Mouse (Mus musculus) ES-E14 (cell line): ENCODE measurements around the gene Qsox1. TPM values are rescaled to one million over a fixed set of nuclear protein-coding genes. Genes with fewer than 3 reads are reported as not detected.
A peak's percentile ranks its signal among the peaks of the same experiment; 100 is the strongest.

Source experiments
- DNase-seq: peaks from one replicate; pipeline ENCODE4 v3.0.0-alpha.2; 2013; ENCODE audit warnings: low read depth, low spot score
- H3K27ac ChIP-seq: 2 replicates; pipeline ENCODE4 v1.5.1; 2012; ENCODE audit warnings: low read depth, mild to moderate bottlenecking, low read length, moderate library complexity, mixed read lengths; ENCODE audit not compliant: poor library complexity, insufficient read depth, severe bottlenecking
- H3K36me3 ChIP-seq: 2 replicates; pipeline ENCODE4 v1.6.1; 2012; ENCODE audit warnings: mild to moderate bottlenecking, low read length, moderate library complexity, mixed read lengths; ENCODE audit not compliant: control insufficient read depth, poor library complexity, insufficient read depth, severe bottlenecking
- H3K4me1 ChIP-seq, 2 experiments: fragments of 150-350 bp in 1 of 2; sonication (generic) in 1 of 2; 2 replicates each; pipeline ENCODE4 v1.6.1; 2012; ENCODE audit warnings: low read length in 2 of 2, mild to moderate bottlenecking in 1 of 2, mixed read lengths in 1 of 2; ENCODE audit not compliant: control insufficient read depth in 2 of 2, insufficient read depth in 2 of 2, poor library complexity in 1 of 2
- H3K4me3 ChIP-seq, 2 experiments: fragments of 150-350 bp in 1 of 2; sonication (generic) in 1 of 2; 2 replicates each; pipeline ENCODE4 v1.5.1; 2012; ENCODE audit warnings: low read length in 2 of 2, low read depth in 1 of 2, mild to moderate bottlenecking in 1 of 2, mixed read lengths in 1 of 2; ENCODE audit not compliant: insufficient read depth in 1 of 2, poor library complexity in 1 of 2, severe bottlenecking in 1 of 2
- H3K9ac ChIP-seq: 2 replicates; pipeline ENCODE4 v1.6.1; 2012; ENCODE audit warnings: low read depth, mild to moderate bottlenecking, low read length, mixed read lengths; ENCODE audit not compliant: poor library complexity, insufficient read depth, severe bottlenecking
- H3K9me3 ChIP-seq: fragments of 150-350 bp; sonication (generic); 2 replicates; pipeline ENCODE4 v1.6.1; 2012; ENCODE audit warnings: low read depth, mild to moderate bottlenecking, low read length; ENCODE audit not compliant: control insufficient read depth, insufficient read depth
- CHD2 ChIP-seq: IDR thresholded peaks from 2 replicates; pipeline ENCODE4 v1.6.1; 2014; ENCODE audit warnings: mild to moderate bottlenecking, low read depth, low read length, inconsistent platforms
- HCFC1 ChIP-seq: IDR thresholded peaks from 2 replicates; pipeline ENCODE4 v1.6.1; 2012; ENCODE audit warnings: low read length, inconsistent platforms, borderline replicate concordance; ENCODE audit not compliant: insufficient read depth
- MAFK ChIP-seq: IDR thresholded peaks from 2 replicates; pipeline ENCODE4 v1.6.1; 2014; ENCODE audit warnings: mild to moderate bottlenecking, low read depth, low read length, inconsistent platforms; ENCODE audit not compliant: insufficient read depth
- ZC3H11A ChIP-seq: IDR thresholded peaks from 2 replicates; pipeline ENCODE4 v1.6.1; 2012; ENCODE audit warnings: low read depth, mild to moderate bottlenecking, inconsistent platforms, low read length, borderline replicate concordance
- ZNF384 ChIP-seq: IDR thresholded peaks from 2 replicates; pipeline ENCODE4 v1.6.1; 2012; ENCODE audit warnings: low read depth, low read length, inconsistent platforms
- in situ Hi-C, 2 experiments: fragments of 600-800 bp; cut with MboI; formaldehyde crosslinking; loops; one replicate each; pipeline ENCODE4 v1.15.1; 2025; ENCODE audit warnings: low sequenced_read_pairs in 2 of 2, inconsistent platforms in 1 of 2; ENCODE audit not compliant: unreplicated experiment in 2 of 2
- total RNA-seq: library from RNA; depleted of rRNA; stranded (reverse); fragments of 300-350 nt; gene quantifications from 2 replicates; pipeline ENCODE4 v1.2.3, GENCODE M21; 2012

The Qsox1 gene
- total RNA-seq, 1 experiment, result 38.1 TPM

GRCm38 (mm10) chr1:155796757-155797405 is 15.8 kb downstream of the Qsox1 start:
- Histone ChIP-seq H3K36me3 (no peaks in the 10 kb centered on the region), H3K4me1 (no peaks in the 10 kb centered on the region), H3K9me3 (no peaks in the 10 kb centered on the region), H3K27ac (no peak overlapping the region), H3K9ac (no peak overlapping the region), H3K4me3 (no peak overlapping the region)
- in situ Hi-C loops, result no loop called here
- DNase-seq, result no peak
- no peak for TF ChIP-seq MAFK
- TF ChIP-seq HCFC1, result no peak
- TF ChIP-seq CHD2, result no peak
- TF ChIP-seq ZNF384, result no peak
- TF ChIP-seq ZC3H11A, result no peak

GRCm38 (mm10) chr1:155795791-155796233 is 16.9 kb downstream of the Qsox1 start:
- H3K9ac ChIP-seq, result no peak overlapping the region
- no peaks in the 10 kb centered on the region for H3K36me3 ChIP-seq
- DNase-seq, result no peak
- no peaks in the 10 kb centered on the region for H3K9me3 ChIP-seq
- in situ Hi-C loops, result no loop called here
- no peaks in the 10 kb centered on the region for H3K4me1 ChIP-seq
- no peak overlapping the region for H3K27ac ChIP-seq
- H3K4me3 ChIP-seq, result no peak overlapping the region
- TF ChIP-seq CHD2, result no peak
- no peak for TF ChIP-seq ZNF384
- TF ChIP-seq ZC3H11A, result no peak
- no peak for TF ChIP-seq MAFK

GRCm38 (mm10) chr1:155794855-155795254 is 17.8 kb downstream of the Qsox1 start:
- in situ Hi-C loops, result no loop called here
- no peak overlapping the region for H3K27ac ChIP-seq
- TF ChIP-seq CHD2 (no peak), MAFK (no peak), HCFC1 (no peak), ZC3H11A (no peak), ZNF384 (no peak)
- H3K4me1 ChIP-seq, result no peaks in the 10 kb centered on the region
- H3K36me3 ChIP-seq, result no peaks in the 10 kb centered on the region
- no peak for DNase-seq
- no peak overlapping the region for H3K9ac ChIP-seq
- H3K9me3 ChIP-seq, result no peaks in the 10 kb centered on the region
- H3K4me3 ChIP-seq, result no peak overlapping the region

GRCm38 (mm10) chr1:155791919-155792318 is 20.8 kb downstream of the Qsox1 start:
- no peak overlapping the region for H3K9ac ChIP-seq
- TF ChIP-seq MAFK (no peak), ZC3H11A (peak; percentile 58)
- H3K9me3 ChIP-seq, result no peaks in the 10 kb centered on the region
- DNase-seq, result no peak
- H3K36me3 ChIP-seq, result no peaks in the 10 kb centered on the region
- H3K27ac ChIP-seq, result no peak overlapping the region
- in situ Hi-C loops, result no loop called here
- no peaks in the 10 kb centered on the region for H3K4me1 ChIP-seq
- no peak overlapping the region for H3K4me3 ChIP-seq
